Mouse (Mus musculus) MEL (cell line): ENCODE measurements around the gene Slc36a1. TPM values are rescaled to one million over a fixed set of nuclear protein-coding genes. Genes with fewer than 3 reads are reported as not detected.

Experiments used
- DNase-seq: peaks from one replicate; pipeline ENCODE4 v3.0.0; 2011; ENCODE audit warnings: low read depth, low spot score
- H3K27ac ChIP-seq: 2 replicates; pipeline ENCODE4 v1.5.1; 2012; ENCODE audit warnings: low read depth, mild to moderate bottlenecking, control low read depth, low read length, moderate library complexity; ENCODE audit not compliant: control insufficient read depth
- H3K27me3 ChIP-seq, 2 experiments: fragments of 150-350 bp in 1 of 2; sonication (generic) in 1 of 2; 2 replicates each; pipeline ENCODE4 v1.6.1; 2012; ENCODE audit warnings: low read length in 2 of 2, mild to moderate bottlenecking in 2 of 2, improper control_type of control experiment in 1 of 2, moderate library complexity in 1 of 2; ENCODE audit not compliant: insufficient read depth in 2 of 2, control insufficient read depth in 1 of 2
- H3K36me3 ChIP-seq, 2 experiments: 2 replicates each; pipeline ENCODE4 v1.6.1; 2012 to 2014; ENCODE audit warnings: low read length in 2 of 2, improper control_type of control experiment in 1 of 2, inconsistent platforms in 1 of 2, mild to moderate bottlenecking in 1 of 2; ENCODE audit not compliant: insufficient read depth in 2 of 2, control insufficient read depth in 1 of 2
- H3K4me1 ChIP-seq, 2 experiments: fragments of 150-350 bp in 1 of 2; sonication (generic) in 1 of 2; 2 replicates each; pipeline ENCODE4 v1.6.1; 2012; ENCODE audit warnings: low read length in 2 of 2, improper control_type of control experiment in 1 of 2, mild to moderate bottlenecking in 1 of 2; ENCODE audit not compliant: insufficient read depth in 2 of 2, control insufficient read depth in 1 of 2
- H3K4me3 ChIP-seq, 2 experiments: fragments of 150-350 bp in 1 of 2; sonication (generic) in 1 of 2; 2 replicates each; pipeline ENCODE4 v1.5.1; 2012; ENCODE audit warnings: low read depth in 2 of 2, low read length in 2 of 2, mild to moderate bottlenecking in 2 of 2, moderate library complexity in 2 of 2, control low read depth in 1 of 2, improper control_type of control experiment in 1 of 2; ENCODE audit not compliant: control insufficient read depth in 1 of 2, insufficient read depth in 1 of 2
- H3K79me2 ChIP-seq: 2 replicates; pipeline ENCODE4 v1.6.1; 2012; ENCODE audit warnings: mild to moderate bottlenecking, low read length, moderate library complexity; ENCODE audit not compliant: control insufficient read depth, poor library complexity, insufficient read depth
- H3K9ac ChIP-seq: 2 replicates; pipeline ENCODE4 v1.6.1; 2012; ENCODE audit warnings: low read depth, mild to moderate bottlenecking, control low read depth, low read length, moderate library complexity; ENCODE audit not compliant: control insufficient read depth, poor library complexity, severe bottlenecking
- H3K9me3 ChIP-seq: fragments of 150-350 bp; sonication (generic); replicated peaks from 2 replicates; pipeline ENCODE4 v1.6.1; 2012; ENCODE audit warnings: mild to moderate bottlenecking, low read length, improper control_type of control experiment, moderate library complexity; ENCODE audit not compliant: insufficient read depth
- BHLHE40 ChIP-seq: IDR thresholded peaks from 2 replicates; pipeline ENCODE4 v1.6.1; 2012; ENCODE audit warnings: low read depth, mild to moderate bottlenecking, inconsistent platforms, low read length, improper control_type of control experiment, borderline replicate concordance
- CHD2 ChIP-seq: IDR thresholded peaks from 2 replicates; pipeline ENCODE4 v1.6.1; 2011; ENCODE audit warnings: low read length, improper control_type of control experiment
- CTCF ChIP-seq, 3 experiments: IDR thresholded peaks in 2 of 3; conservative IDR thresholded peaks in 1 of 3; 2 replicates each; pipeline ENCODE4 v1.5.1; 2011 to 2012; ENCODE audit warnings: low read length in 3 of 3, low read depth in 2 of 3, mild to moderate bottlenecking in 2 of 3, improper control_type of control experiment in 1 of 3, inconsistent platforms in 1 of 3, mixed read lengths in 1 of 3, moderate library complexity in 1 of 3; ENCODE audit not compliant: control insufficient read depth in 1 of 3, insufficient read depth in 1 of 3, poor library complexity in 1 of 3, severe bottlenecking in 1 of 3
- EP300 ChIP-seq, 2 experiments: IDR thresholded peaks; 2 replicates each; pipeline ENCODE4 v1.6.1; 2011; ENCODE audit warnings: improper control_type of control experiment in 2 of 2, low read length in 2 of 2, low read depth in 1 of 2, mild to moderate bottlenecking in 1 of 2
- GABPA ChIP-seq: IDR thresholded peaks from 2 replicates; pipeline ENCODE4 v1.6.1; 2012; ENCODE audit warnings: low read depth, mild to moderate bottlenecking, inconsistent platforms, low read length, improper control_type of control experiment, moderate library complexity
- KAT2A ChIP-seq: conservative IDR thresholded peaks from 2 replicates; pipeline ENCODE4 v1.6.1; 2012; ENCODE audit warnings: low read depth, low read length, improper control_type of control experiment, inconsistent platforms
- MAFK ChIP-seq: IDR thresholded peaks from 2 replicates; pipeline ENCODE4 v1.6.1; 2011; ENCODE audit warnings: low read depth, mild to moderate bottlenecking, low read length, improper control_type of control experiment, borderline replicate concordance
- MAX ChIP-seq: IDR thresholded peaks from 2 replicates; pipeline ENCODE4 v1.6.1; 2011; ENCODE audit warnings: low read length, improper control_type of control experiment
- NELFE ChIP-seq: IDR thresholded peaks from 2 replicates; pipeline ENCODE4 v1.6.1; 2011; ENCODE audit warnings: low read depth, low read length, improper control_type of control experiment
- POLR2AphosphoS2 ChIP-seq: IDR thresholded peaks from 2 replicates; pipeline ENCODE4 v1.6.1; 2011; ENCODE audit warnings: low read length, improper control_type of control experiment
- POLR2AphosphoS5 ChIP-seq: IDR thresholded peaks from 2 replicates; pipeline ENCODE4 v1.6.1; 2012; ENCODE audit warnings: low read depth, borderline replicate concordance, mild to moderate bottlenecking, inconsistent platforms, low read length, moderate library complexity, mixed read lengths
- TAL1 ChIP-seq: IDR thresholded peaks from 2 replicates; pipeline ENCODE4 v1.6.1; 2012; ENCODE audit warnings: mild to moderate bottlenecking, inconsistent platforms, low read length, moderate library complexity, mixed read lengths
- TBP ChIP-seq: IDR thresholded peaks from 2 replicates; pipeline ENCODE4 v1.8.0; 2011; ENCODE audit warnings: low read depth, low read length, improper control_type of control experiment
- TCF12 ChIP-seq: IDR thresholded peaks from 2 replicates; pipeline ENCODE4 v1.6.1; 2014; ENCODE audit warnings: low read depth, mild to moderate bottlenecking, inconsistent platforms, low read length, improper control_type of control experiment, moderate library complexity
- USF1 ChIP-seq: IDR thresholded peaks from 2 replicates; pipeline ENCODE4 v1.6.1; 2014; ENCODE audit warnings: low read depth, mild to moderate bottlenecking, inconsistent platforms, low read length, improper control_type of control experiment, moderate library complexity
- ZKSCAN1 ChIP-seq: IDR thresholded peaks from 2 replicates; pipeline ENCODE4 v1.6.1; 2012; ENCODE audit warnings: low read depth, mild to moderate bottlenecking, inconsistent platforms, low read length, improper control_type of control experiment, moderate library complexity
- polyA plus RNA-seq, 2 experiments: library from polyadenylated mRNA; stranded (reverse) in 1 of 2; unstranded in 1 of 2; fragments of >175 nt in 1 of 2; fragments of >200 nt in 1 of 2; gene quantifications; 2 replicates each; pipeline versions ENCODE4 v1.2.1 to v1.2.4; 2012; ENCODE audit warnings: low replicate concordance in 2 of 2, low read depth in 1 of 2; ENCODE audit not compliant: insufficient read length in 2 of 2, insufficient read depth in 1 of 2, missing spikeins in 1 of 2
- total RNA-seq: library from RNA; depleted of rRNA; stranded (reverse); fragments of 300-350 nt; gene quantifications from 2 replicates; pipeline ENCODE4 v1.2.3, GENCODE M21; 2012

Gene Slc36a1
- total and polyA plus RNA-seq, 3 experiments = 2.8 to 5.2 TPM; not detected in 1

- no peak for DNase-seq
- no peak for TF ChIP-seq TAL1
- TF ChIP-seq ZKSCAN1 = no peak
- Histone ChIP-seq H3K27ac (no peak overlapping the region), H3K4me1 (no peaks in the 10 kb centered on the region), H3K9me3 (no peaks in the 10 kb centered on the region), H3K79me2 (no peaks in the 10 kb centered on the region), H3K4me3 (no peak overlapping the region), H3K9ac (no peak overlapping the region), H3K36me3 (no peaks in the 10 kb centered on the region), H3K27me3 (peaks cover 12 to 19% of the 10 kb centered on the region in 2 experiments)
These were observed 35.2 kb upstream of the Slc36a1 start for GRCm38 (mm10) chr11:55168914-55169313.

GRCm38 (mm10) chr11:55170501-55170900 is 33.6 kb upstream of the Slc36a1 start:
- Histone ChIP-seq H3K79me2 (no peaks in the 10 kb centered on the region), H3K27me3 (peaks cover 16 to 19% of the 10 kb centered on the region in 2 experiments), H3K9me3 (no peaks in the 10 kb centered on the region), H3K27ac (no peak overlapping the region), H3K36me3 (no peaks in the 10 kb centered on the region), H3K4me1 (no peaks in the 10 kb centered on the region), H3K4me3 (no peak overlapping the region), H3K9ac (no peak overlapping the region)
- DNase-seq = no peak
- no peak for TF ChIP-seq POLR2AphosphoS2
- TF ChIP-seq USF1 = no peak
- no peak for TF ChIP-seq CHD2
- no peak for TF ChIP-seq MAX
- TF ChIP-seq BHLHE40 = no peak

GRCm38 (mm10) chr11:55178830-55179229 is 25.3 kb upstream of the Slc36a1 start:
- DNase-seq = no peak
- no peak overlapping the region for H3K4me3 ChIP-seq
- H3K9ac ChIP-seq = no peak overlapping the region
- no peaks in the 10 kb centered on the region for H3K4me1 ChIP-seq
- H3K79me2 ChIP-seq = no peaks in the 10 kb centered on the region
- TF ChIP-seq CTCF (IDR thresholded peaks at IDR 0.05 in 2 of 3, conservative IDR thresholded peaks at IDR 0.05 in 1 of 3; ENCODE audit: control insufficient read depth in 1 of 3, insufficient read depth in 1 of 3, low read depth in 2 of 3, low read length in 3 of 3, poor library complexity in 1 of 3, severe bottlenecking in 1 of 3) (no peak), TBP (no peak), TCF12 (no peak), POLR2AphosphoS5 (no peak), GABPA (no peak), EP300 (IDR thresholded peaks at IDR 0.05; ENCODE audit: low read depth in 1 of 2, low read length in 2 of 2) (no peak), NELFE (no peak), MAFK (no peak), KAT2A (no peak), POLR2AphosphoS2 (no peak), CHD2 (no peak)
- TF ChIP-seq, all 39 proteins: peak for 0
- H3K36me3 ChIP-seq = no peaks in the 10 kb centered on the region
- H3K9me3 ChIP-seq = no peaks in the 10 kb centered on the region
- H3K27me3 ChIP-seq = peaks cover 8 to 22% of the 10 kb centered on the region in 2 experiments
- no peak overlapping the region for H3K27ac ChIP-seq
